Mouse (Mus musculus) intestine, embryonic 15.5 days (tissue): ENCODE data around the gene Kif6. TPM values are rescaled to one million over a fixed set of nuclear protein-coding genes. Genes with fewer than 3 reads are reported as not detected.

Experiments used
- ATAC-seq: fragments of 200-750 bp; cut with Nextera tagmentation; 2 replicates; pipeline ENCODE4 v1.8.0; 2017; ENCODE audit warnings: moderate TSS enrichment, moderate library complexity
- H3K27ac ChIP-seq: fragments of 300-500 bp; sonication (generic); 2 replicates; pipeline ENCODE4 v1.5.1; 2015; ENCODE audit warnings: mild to moderate bottlenecking, inconsistent platforms
- H3K27me3 ChIP-seq: fragments of 300-500 bp; sonication (generic); replicated peaks from 2 replicates; pipeline ENCODE4 v1.6.1; 2015; ENCODE audit warnings: inconsistent platforms
- H3K36me3 ChIP-seq: fragments of 300-500 bp; sonication (generic); 2 replicates; pipeline ENCODE4 v1.6.1; 2015; ENCODE audit warnings: inconsistent platforms
- H3K4me1 ChIP-seq: fragments of 300-500 bp; sonication (generic); replicated peaks from 2 replicates; pipeline ENCODE4 v1.6.1; 2015; ENCODE audit warnings: inconsistent platforms
- H3K4me2 ChIP-seq: fragments of 300-500 bp; sonication (generic); replicated peaks from 2 replicates; pipeline ENCODE4 v1.6.1; 2015; ENCODE audit warnings: mild to moderate bottlenecking, inconsistent platforms
- H3K4me3 ChIP-seq: fragments of 300-500 bp; sonication (generic); replicated peaks from 2 replicates; pipeline ENCODE4 v1.5.1; 2015; ENCODE audit warnings: inconsistent platforms
- H3K9ac ChIP-seq: fragments of 300-500 bp; sonication (generic); 2 replicates; pipeline ENCODE4 v1.6.1; 2015; ENCODE audit warnings: inconsistent platforms
- H3K9me3 ChIP-seq: fragments of 300-500 bp; sonication (generic); 2 replicates; pipeline ENCODE4 v1.6.1; 2016; ENCODE audit warnings: inconsistent platforms
- WGBS: fragments of 180-500 bp; shearing (Covaris S2); methylation state at CpG from one replicate; pipeline ENCODE4 v1.1.7; 2015; 5-methylcytosine and 5-hydroxymethylcytosine counted together
- polyA plus RNA-seq: library from polyadenylated mRNA; unstranded; fragments of >200 nt; fragmentation: Nextera tagmentation; extraction: Ambion mirVana; gene quantifications from 2 replicates; pipeline ENCODE4 v1.2.1, GENCODE M21; 2015

The Kif6 gene
- polyA plus RNA-seq, 1 experiment from 2014 or later: 0.97 TPM

- Histone ChIP-seq H3K27me3 (no peaks in the 10 kb centered on the region), H3K4me2 (no peak overlapping the region), H3K27ac (no peak overlapping the region), H3K4me1 (no peaks in the 10 kb centered on the region), H3K9ac (no peak overlapping the region), H3K9me3 (no peaks in the 10 kb centered on the region), H3K4me3 (no peak overlapping the region), H3K36me3 (no peaks in the 10 kb centered on the region)
- ATAC-seq: no peak
- 90% methylated on average over 4 of the region's 4 CpGs for WGBS
Observed at GRCm38 (mm10) chr17:49779066-49779465, 164.1 kb downstream of the Kif6 start.

GRCm38 (mm10) chr17:49779576-49779975 is 164.6 kb downstream of the Kif6 start:
- Histone ChIP-seq H3K9me3 (no peaks in the 10 kb centered on the region), H3K4me2 (no peak overlapping the region), H3K27ac (no peak overlapping the region), H3K27me3 (no peaks in the 10 kb centered on the region), H3K4me3 (no peak overlapping the region), H3K36me3 (no peaks in the 10 kb centered on the region), H3K9ac (no peak overlapping the region), H3K4me1 (no peaks in the 10 kb centered on the region)
- ATAC-seq: no peak
- 72% methylated on average over 3 of the region's 3 CpGs for WGBS

GRCm38 (mm10) chr17:49785851-49786250 is 170.9 kb downstream of the Kif6 start:
- Histone ChIP-seq H3K27me3 (no peaks in the 10 kb centered on the region), H3K36me3 (no peaks in the 10 kb centered on the region), H3K9me3 (no peaks in the 10 kb centered on the region), H3K4me1 (no peaks in the 10 kb centered on the region), H3K9ac (no peak overlapping the region), H3K4me2 (no peak overlapping the region), H3K27ac (no peak overlapping the region), H3K4me3 (no peak overlapping the region)
- no peak for ATAC-seq
- WGBS: 83% methylated on average over 5 of the region's 5 CpGs

GRCm38 (mm10) chr17:49787351-49787750 is 172.4 kb downstream of the Kif6 start:
- Histone ChIP-seq H3K36me3 (no peaks in the 10 kb centered on the region), H3K27me3 (no peaks in the 10 kb centered on the region), H3K4me3 (no peak overlapping the region), H3K4me2 (no peak overlapping the region), H3K9me3 (no peaks in the 10 kb centered on the region), H3K9ac (no peak overlapping the region), H3K4me1 (no peaks in the 10 kb centered on the region), H3K27ac (no peak overlapping the region)
- no peak for ATAC-seq
- WGBS: 69% methylated on average over 9 of the region's 9 CpGs

GRCm38 (mm10) chr17:49788187-49788974 is 173.4 kb downstream of the Kif6 start:
- Histone ChIP-seq H3K36me3 (no peaks in the 10 kb centered on the region), H3K27me3 (no peaks in the 10 kb centered on the region), H3K4me2 (no peak overlapping the region), H3K4me3 (no peak overlapping the region), H3K4me1 (no peaks in the 10 kb centered on the region), H3K9me3 (no peaks in the 10 kb centered on the region), H3K9ac (no peak overlapping the region), H3K27ac (no peak overlapping the region)
- WGBS: 59% methylated on average over 7 of the region's 7 CpGs
- no peak for ATAC-seq

- Histone ChIP-seq H3K27ac (no peak overlapping the region), H3K9ac (no peak overlapping the region), H3K4me1 (no peaks in the 10 kb centered on the region), H3K27me3 (no peaks in the 10 kb centered on the region), H3K4me3 (no peak overlapping the region), H3K36me3 (no peaks in the 10 kb centered on the region), H3K9me3 (no peaks in the 10 kb centered on the region), H3K4me2 (no peak overlapping the region)
- no peak for ATAC-seq
- WGBS: 96% methylated on average over 5 of the region's 5 CpGs
Observed at GRCm38 (mm10) chr17:49791546-49791945, 176.6 kb downstream of the Kif6 start.

- Histone ChIP-seq H3K9ac (no peak overlapping the region), H3K9me3 (no peaks in the 10 kb centered on the region), H3K4me2 (no peak overlapping the region), H3K4me1 (no peaks in the 10 kb centered on the region), H3K27me3 (no peaks in the 10 kb centered on the region), H3K4me3 (no peak overlapping the region), H3K36me3 (no peaks in the 10 kb centered on the region), H3K27ac (no peak overlapping the region)
- 80% methylated on average over 10 of the region's 10 CpGs for WGBS
- ATAC-seq: no peak
Observed at GRCm38 (mm10) chr17:49792217-49792743, 177.3 kb downstream of the Kif6 start.

GRCm38 (mm10) chr17:49792946-49793345 is 178.0 kb downstream of the Kif6 start:
- WGBS: 68% methylated on average over 1 of the region's 1 CpGs
- no peak overlapping the region for H3K4me3 ChIP-seq

GRCm38 (mm10) chr17:49793965-49794364 is 179.0 kb downstream of the Kif6 start:
- no peak for ATAC-seq
- WGBS: 95% methylated on average over 3 of the region's 3 CpGs
- Histone ChIP-seq H3K9me3 (no peaks in the 10 kb centered on the region), H3K27me3 (no peaks in the 10 kb centered on the region), H3K4me3 (no peak overlapping the region), H3K4me2 (no peak overlapping the region), H3K36me3 (no peaks in the 10 kb centered on the region), H3K9ac (no peak overlapping the region), H3K27ac (no peak overlapping the region), H3K4me1 (no peaks in the 10 kb centered on the region)

More at GRCm38 (mm10) chr17:49792946-49793345, 178.0 kb downstream of the Kif6 start:
- Histone ChIP-seq H3K4me1 (no peaks in the 10 kb centered on the region), H3K27ac (no peak overlapping the region), H3K4me2 (no peak overlapping the region), H3K9me3 (no peaks in the 10 kb centered on the region), H3K27me3 (no peaks in the 10 kb centered on the region), H3K36me3 (no peaks in the 10 kb centered on the region), H3K9ac (no peak overlapping the region)
- no peak for ATAC-seq

GRCm38 (mm10) chr17:49795241-49795640 is 180.3 kb downstream of the Kif6 start:
- Histone ChIP-seq H3K9me3 (no peaks in the 10 kb centered on the region), H3K4me1 (no peaks in the 10 kb centered on the region), H3K27me3 (no peaks in the 10 kb centered on the region), H3K27ac (no peak overlapping the region), H3K4me3 (no peak overlapping the region), H3K4me2 (no peak overlapping the region), H3K9ac (no peak overlapping the region), H3K36me3 (no peaks in the 10 kb centered on the region)
- WGBS: 90% methylated on average over 3 of the region's 3 CpGs
- ATAC-seq: no peak

- no peaks in the 10 kb centered on the region for H3K27me3 ChIP-seq
- no peak overlapping the region for H3K27ac ChIP-seq
Observed at GRCm38 (mm10) chr17:49796116-49796515, 181.2 kb downstream of the Kif6 start.

GRCm38 (mm10) chr17:49799168-49799567 is 184.2 kb downstream of the Kif6 start:
- H3K9me3 ChIP-seq: no peaks in the 10 kb centered on the region
- ATAC-seq: no peak
- H3K9ac ChIP-seq: no peak overlapping the region
- no peaks in the 10 kb centered on the region for H3K27me3 ChIP-seq
- H3K4me3 ChIP-seq: no peak overlapping the region
- H3K36me3 ChIP-seq: no peaks in the 10 kb centered on the region
- no peak overlapping the region for H3K27ac ChIP-seq
- 75% methylated on average over 5 of the region's 5 CpGs for WGBS
- no peak overlapping the region for H3K4me2 ChIP-seq
- H3K4me1 ChIP-seq: no peaks in the 10 kb centered on the region

More at GRCm38 (mm10) chr17:49796116-49796515, 181.2 kb downstream of the Kif6 start:
- Histone ChIP-seq H3K4me2 (no peak overlapping the region), H3K9ac (no peak overlapping the region), H3K9me3 (no peaks in the 10 kb centered on the region), H3K36me3 (no peaks in the 10 kb centered on the region), H3K4me3 (no peak overlapping the region), H3K4me1 (no peaks in the 10 kb centered on the region)
- 70% methylated on average over 3 of the region's 3 CpGs for WGBS
- ATAC-seq: no peak

GRCm38 (mm10) chr17:49800157-49800556 is 185.2 kb downstream of the Kif6 start:
- no peaks in the 10 kb centered on the region for H3K9me3 ChIP-seq

More at GRCm38 (mm10) chr17:49800157-49800556, 185.2 kb downstream of the Kif6 start:
- H3K27ac ChIP-seq: no peak overlapping the region
- H3K4me2 ChIP-seq: no peak overlapping the region
- H3K9ac ChIP-seq: no peak overlapping the region
- no peak overlapping the region for H3K4me3 ChIP-seq
- no peaks in the 10 kb centered on the region for H3K36me3 ChIP-seq
- no peak for ATAC-seq
- H3K27me3 ChIP-seq: no peaks in the 10 kb centered on the region
- H3K4me1 ChIP-seq: no peaks in the 10 kb centered on the region
- WGBS: 55% methylated on average over 2 of the region's 2 CpGs
